Mouse (Mus musculus) small intestine, adult 2 months (tissue): ENCODE measurements around the gene Hdc.

Experiments
- CTCF ChIP-seq: fragments of 200-500 bp; IDR thresholded peaks from 2 replicates; pipeline ENCODE4 v1.5.1; 2012; ENCODE audit warnings: low read depth, mild to moderate bottlenecking, control low read depth, inconsistent platforms, low read length, moderate library complexity, mixed read lengths; ENCODE audit not compliant: insufficient replicate concordance, insufficient read length; ENCODE audit errors: extremely low read depth
- POLR2A ChIP-seq: fragments of 200-500 bp; IDR thresholded peaks from 2 replicates; pipeline ENCODE4 v1.6.1; 2012; ENCODE audit warnings: low read depth, mild to moderate bottlenecking, control low read depth, inconsistent platforms, low read length, moderate library complexity

- TF ChIP-seq CTCF, result no peak
- no peak for TF ChIP-seq POLR2A
Measured at GRCm38 (mm10) chr2:126606061-126606687, 12.9 kb downstream of the Hdc start.
